Mouse (Mus musculus): ENCODE results near the gene Des.

Des gene

GRCm38 (mm10) chr1:75347279-75347678 is 12.8 kb upstream of the Des start:
- DNase-seq (ENCODE audit: low spot score): peak; percentile 68

GRCm38 (mm10) chr1:75349275-75349674 is 10.9 kb upstream of the Des start:
- DNase-seq (ENCODE audit: low spot score): no peak

GRCm38 (mm10) chr1:75357261-75357660 is 2.9 kb upstream of the Des start:
- DNase-seq (ENCODE audit: low spot score): peak; percentile 78

- DNase-seq (ENCODE audit: low spot score): no peak
These were observed 2.1 kb upstream of the Des start for GRCm38 (mm10) chr1:75358009-75358408.

GRCm38 (mm10) chr1:75359346-75359745 is 783 bp upstream of the Des start:
- no peak for DNase-seq (ENCODE audit: low spot score)

- DNase-seq (ENCODE audit: low spot score): no peak
These were observed 994 bp downstream of the Des start for GRCm38 (mm10) chr1:75361123-75361522.

GRCm38 (mm10) chr1:75361750-75362149 is 1.6 kb downstream of the Des start:
- DNase-seq (ENCODE audit: low spot score): no peak

- DNase-seq (ENCODE audit: low spot score): no peak
These were observed 3.7 kb downstream of the Des start for GRCm38 (mm10) chr1:75363868-75364267.

GRCm38 (mm10) chr1:75365510-75366137 is 5.5 kb downstream of the Des start:
- DNase-seq (ENCODE audit: low spot score): no peak

GRCm38 (mm10) chr1:75369360-75369983 is 9.3 kb downstream of the Des start:
- DNase-seq (ENCODE audit: low spot score): no peak

- DNase-seq (ENCODE audit: low spot score): peak; percentile 85
These were observed 10.0 kb downstream of the Des start for GRCm38 (mm10) chr1:75369984-75370660.

GRCm38 (mm10) chr1:75371317-75372095 is 11.4 kb downstream of the Des start:
- peak; percentile 75 for DNase-seq (ENCODE audit: low spot score)

- peak; percentile 28 for DNase-seq (ENCODE audit: low spot score)
These were observed 12.3 kb downstream of the Des start for GRCm38 (mm10) chr1:75372450-75372849.

GRCm38 (mm10) chr1:75373276-75373675 is 13.1 kb downstream of the Des start:
- no peak for DNase-seq (ENCODE audit: low spot score)

GRCm38 (mm10) chr1:75374950-75375936 is 15.1 kb downstream of the Des start, which contains the start of gene Speg:
Speg (plus strand) TSS chr1:75375297.
- no peak for DNase-seq (ENCODE audit: low spot score)

GRCm38 (mm10) chr1:75379196-75379595 is 19.1 kb downstream of the Des start:
- DNase-seq (ENCODE audit: low spot score): no peak

GRCm38 (mm10) chr1:75379931-75380330 is 19.8 kb downstream of the Des start:
- no peak for DNase-seq (ENCODE audit: low spot score)

GRCm38 (mm10) chr1:75380951-75381350 is 20.8 kb downstream of the Des start:
- DNase-seq (ENCODE audit: low spot score): no peak

GRCm38 (mm10) chr1:75381482-75382355 is 21.6 kb downstream of the Des start:
- DNase-seq (ENCODE audit: low spot score): peak; percentile 51

Data from MN1 (cell line).